ENCODE assay signal across 9 mouse cellular contexts in the genomic region with DNA sequence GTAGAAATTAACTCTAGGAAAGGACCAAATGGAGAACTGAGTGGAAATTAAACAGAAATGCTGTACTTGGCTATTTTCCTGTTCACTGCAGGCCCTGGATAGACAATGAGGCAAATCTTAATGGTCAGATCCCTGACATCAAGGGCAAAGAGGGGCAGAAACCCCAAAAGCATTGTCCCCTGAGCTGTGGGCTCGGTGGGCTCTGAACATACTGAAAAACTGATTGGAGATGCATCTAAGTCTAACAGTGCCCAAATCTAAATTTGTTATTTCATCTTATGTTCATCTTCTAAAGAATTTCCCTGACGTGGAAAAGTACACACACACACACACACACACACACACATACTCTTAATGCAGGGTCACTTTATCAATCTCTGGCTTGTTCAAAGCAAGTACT. TPM values are rescaled to one million over a fixed set of nuclear protein-coding genes. Genes with fewer than 3 reads are reported as not detected.
DNase-seq lines count a peak whose midpoint lies in the region; ATAC-seq and TF ChIP-seq lines count a peak whose summit lies in the region.
"Had no signal": no experiment of that assay in that cellular context is flagged by ENCODE, and none has a peak within 500 bp of the region (broad histone marks: within the 10 kb centered on the region; RNA-seq: fewer than 3 reads in every experiment).

No protein-coding gene starts in this region.

- no peak for TF ChIP-seq POLR2A in CH12.LX (IDR thresholded peaks at IDR 0.05; ENCODE audit: low read depth, low read length)

- H3K79me2 ChIP-seq in CH12.LX (replicated peaks; ENCODE audit: control insufficient read depth, extremely low read depth, insufficient read depth, poor library complexity, severe bottlenecking), result no peaks in the 10 kb centered on the region

- no peaks in the 10 kb centered on the region for H3K27me3 ChIP-seq in heart, embryonic 11.5 days (ENCODE audit: control insufficient read depth, insufficient read depth, low read length)
- peaks cover 48% of the 10 kb centered on the region for H3K27me3 ChIP-seq in CH12.LX (replicated peaks)
- H3K27me3 ChIP-seq in forebrain, embryonic 16.5 days (replicated peaks; ENCODE audit: control insufficient read depth, insufficient read depth, low read length), result no peaks in the 10 kb centered on the region
- peaks cover 33% of the 10 kb centered on the region for H3K27me3 ChIP-seq in liver, embryonic 13.5 days

- no peak overlapping the region for H3K9ac ChIP-seq in heart, embryonic 11.5 days (ENCODE audit: low read depth, low read length)
- H3K9ac ChIP-seq in CH12.LX (ENCODE audit: insufficient read depth, low read depth), result no peak overlapping the region
- peak overlapping the region; percentile 88 for H3K9ac ChIP-seq in forebrain, embryonic 16.5 days (replicated peaks; ENCODE audit: low read depth, low read length)
- H3K9ac ChIP-seq in liver, embryonic 13.5 days, result no peak overlapping the region

- dilution Hi-C loops in CH12.LX (cut with MboI; ENCODE audit: extremely low pct_ligation_motif_present, extremely low pct_unique_long_range_greater_than_20kb, low sequenced_read_pairs), result no loop called here

- TF ChIP-seq EP300 in CH12.LX (IDR thresholded peaks at IDR 0.05; ENCODE audit: low read length), result no peak

- no peak overlapping the region for H3K27ac ChIP-seq in heart, embryonic 11.5 days (ENCODE audit: low read depth, low read length)
- no peak overlapping the region for H3K27ac ChIP-seq in CH12.LX (ENCODE audit: insufficient read depth, low read depth)
- peak overlapping the region; percentile 96; the same call in 1 of the 2 replicates for H3K27ac ChIP-seq in forebrain, embryonic 16.5 days (ENCODE audit: low read length)
- no peak overlapping the region for H3K27ac ChIP-seq in liver, embryonic 13.5 days

- in situ Hi-C loops in CH12.LX (cut with MboI; ENCODE audit: low pct_ligation_motif_present, low pct_unique_long_range_greater_than_20kb, low sequenced_read_pairs), result no loop called here

- ATAC-seq in heart, embryonic 11.5 days (replicated peaks; ENCODE audit: insufficient number of reproducible peaks, low FRiP score, low TSS enrichment), result no peak
- no peak for ATAC-seq in forebrain, embryonic 16.5 days
- no peak for ATAC-seq in liver, embryonic 13.5 days (ENCODE audit: low read depth)

- 80% methylated on average over 2 of the region's 2 CpGs for WGBS in heart, embryonic 11.5 days (ENCODE audit: insufficient replicate concordance)
- WGBS in forebrain, embryonic 16.5 days, result 70% methylated on average over 2 of the region's 2 CpGs
- WGBS in liver, embryonic 13.5 days (ENCODE audit: insufficient replicate concordance), result 73% methylated on average over 2 of the region's 2 CpGs

- H3K4me1 ChIP-seq in heart, embryonic 11.5 days (ENCODE audit: control insufficient read depth, insufficient read depth, low read length), result no peaks in the 10 kb centered on the region; the same call in 1 of the 2 replicates
- H3K4me1 ChIP-seq in CH12.LX (ENCODE audit: control insufficient read depth in 1 of 2, insufficient read depth in 2 of 2), result peaks cover 0 to 7% of the 10 kb centered on the region in 2 experiments; a peak in 2 of 4 replicates
- peaks cover 27% of the 10 kb centered on the region for H3K4me1 ChIP-seq in forebrain, embryonic 16.5 days (replicated peaks; ENCODE audit: control insufficient read depth, insufficient read depth, low read length)
- H3K4me1 ChIP-seq in liver, embryonic 13.5 days (replicated peaks), result peaks cover 14% of the 10 kb centered on the region

- no peak for TF ChIP-seq RAD21 in CH12.LX (IDR thresholded peaks at IDR 0.05; ENCODE audit: low read depth, low read length)

- H3K4me3 ChIP-seq in heart, embryonic 11.5 days (ENCODE audit: low read depth, low read length), result peak overlapping the region; percentile 60
- no peak overlapping the region for H3K4me3 ChIP-seq in CH12.LX (replicated peaks in 1 of 3; ENCODE audit: low read depth in 2 of 3, low read length in 2 of 3, poor library complexity in 1 of 3)
- H3K4me3 ChIP-seq in forebrain, embryonic 16.5 days (replicated peaks; ENCODE audit: low read length), result peak overlapping the region; percentile 78
- H3K4me3 ChIP-seq in liver, embryonic 13.5 days (replicated peaks), result 0 out of 2 replicates have a peak overlapping the region, but pooled peaks have one; percentile 64

- H3K9me3 ChIP-seq in heart, embryonic 11.5 days (replicated peaks; ENCODE audit: control insufficient read depth, low read length), result no peaks in the 10 kb centered on the region
- peaks cover 7% of the 10 kb centered on the region for H3K9me3 ChIP-seq in CH12.LX (replicated peaks; ENCODE audit: low read length)
- H3K9me3 ChIP-seq in forebrain, embryonic 16.5 days (ENCODE audit: control insufficient read depth, low read length), result no peaks in the 10 kb centered on the region
- no peaks in the 10 kb centered on the region for H3K9me3 ChIP-seq in liver, embryonic 13.5 days (replicated peaks)

- no peak for TF ChIP-seq CTCF in CH12.LX (conservative IDR thresholded peaks at IDR 0.05 in 1 of 2, IDR thresholded peaks at IDR 0.05 in 1 of 2; ENCODE audit: low read depth in 2 of 2, low read length in 2 of 2)

- no peak for DNase-seq in heart, adult 11 months
- DNase-seq in CH12.LX (ENCODE audit: extremely low read depth) (no peak), MN1 (ENCODE audit: low spot score) (no peak)
- DNase-seq in liver, embryonic 13.5 days, result no peak
- DNase-seq in kidney, postnatal 36 days, result no peak
- DNase-seq in gastrocnemius, adult 18-20 months (ENCODE audit: low spot score), result no peak
- DNase-seq: kidney, postnatal 10 days had no signal

- peak overlapping the region; percentile 76 for H3K4me2 ChIP-seq in heart, embryonic 11.5 days
- H3K4me2 ChIP-seq in CH12.LX (ENCODE audit: insufficient read depth, low read depth, poor library complexity, severe bottlenecking), result peak overlapping the region; percentile 92; the same call in 1 of the 2 replicates
- H3K4me2 ChIP-seq in forebrain, embryonic 16.5 days (ENCODE audit: low read length), result peak overlapping the region; percentile 80
- peak overlapping the region; percentile 80 for H3K4me2 ChIP-seq in liver, embryonic 13.5 days

- H3K36me3 ChIP-seq in heart, embryonic 11.5 days (ENCODE audit: control insufficient read depth, insufficient read depth, low read length), result no peaks in the 10 kb centered on the region
- H3K36me3 ChIP-seq in CH12.LX (replicated peaks in 1 of 2; ENCODE audit: control insufficient read depth in 1 of 2, insufficient read depth in 1 of 2, low read length in 1 of 2), result no peaks in the 10 kb centered on the region
- H3K36me3 ChIP-seq in forebrain, embryonic 16.5 days (ENCODE audit: control insufficient read depth, insufficient read depth), result no peaks in the 10 kb centered on the region
- H3K36me3 ChIP-seq in liver, embryonic 13.5 days, result no peaks in the 10 kb centered on the region

TF ChIP-seq in CH12.LX, 34 proteins besides CTCF, POLR2A, EP300 and RAD21:
- TF ChIP-seq ZNF384 (IDR thresholded peaks at IDR 0.05; ENCODE audit: low read depth, low read length), result no peak
- TF ChIP-seq NRF1 (IDR thresholded peaks at IDR 0.05; ENCODE audit: low read depth, low read length), result no peak
- no peak for TF ChIP-seq PAX5 (IDR thresholded peaks at IDR 0.05; ENCODE audit: low read length)
- no peak for TF ChIP-seq ELF1 (IDR thresholded peaks at IDR 0.05; ENCODE audit: low read depth, low read length)

RNA-seq across cellular contexts. Expression of gene Apbb1, which starts 0.5 kb away (rescaled TPM):
- 43.5 and 49.7 TPM in 2 replicates for polyA plus RNA-seq in heart, embryonic 11.5 days (2014; fragmentation: Nextera tagmentation; extraction: Ambion mirVana)
- total RNA-seq in CH12.LX (2012; rRNA removed) (1.8 and 3.2 TPM in 2 replicates), CH12.LX (2014; rRNA removed) (1.2 and 3.3 TPM in 2 replicates)
- 1.1 and 2.1 TPM in 2 replicates for polyA plus RNA-seq in CH12.LX (2012; ENCODE audit: insufficient read length, low read depth)
- 249 and 300 TPM in 2 replicates for polyA plus RNA-seq in forebrain, embryonic 16.5 days (2015; fragmentation: Nextera tagmentation; extraction: Ambion mirVana)
- 4.1 TPM in 2 replicates for polyA plus RNA-seq in liver, embryonic 13.5 days (2015; fragmentation: Nextera tagmentation; extraction: Ambion mirVana)
- 1 to 10 TPM; 7.4 to 7.5 TPM for total RNA-seq in gastrocnemius, adult 18-20 months (2021)

RNA-seq across cellular contexts. Expression of gene Hpx, which starts 18.0 kb away (rescaled TPM):
- 0.76 and 1.4 TPM in 2 replicates for polyA plus RNA-seq in heart, embryonic 11.5 days (2014; fragmentation: Nextera tagmentation; extraction: Ambion mirVana)
- not detected in 2 replicates for total RNA-seq in CH12.LX (2012; rRNA removed)
- not detected in 2 replicates for total RNA-seq in CH12.LX (2014; rRNA removed)
- polyA plus RNA-seq in CH12.LX (2012; ENCODE audit: insufficient read length, low read depth), result not detected in 2 replicates
- 0.14 TPM in 1 of 2 replicates, not detected in the other for polyA plus RNA-seq in forebrain, embryonic 16.5 days (2015; fragmentation: Nextera tagmentation; extraction: Ambion mirVana)
- polyA plus RNA-seq in liver, embryonic 13.5 days (2015; fragmentation: Nextera tagmentation; extraction: Ambion mirVana), result 144 and 154 TPM in 2 replicates
- 1 to 10 TPM in 1 of 2 experiments, not detected in 1; 1.6 TPM for total RNA-seq in gastrocnemius, adult 18-20 months (2021)

RNA-seq across cellular contexts. Expression of gene Smpd1, which starts 27.8 kb away (rescaled TPM):
- 53.8 and 62.2 TPM in 2 replicates for polyA plus RNA-seq in heart, embryonic 11.5 days (2014; fragmentation: Nextera tagmentation; extraction: Ambion mirVana)
- 19.3 and 22.5 TPM in 2 replicates for total RNA-seq in CH12.LX (2012; rRNA removed)
- total RNA-seq in CH12.LX (2014; rRNA removed), result 13.7 and 16.9 TPM in 2 replicates
- 13.7 and 17.9 TPM in 2 replicates for polyA plus RNA-seq in CH12.LX (2012; ENCODE audit: insufficient read length, low read depth)
- 69.2 and 74.2 TPM in 2 replicates for polyA plus RNA-seq in forebrain, embryonic 16.5 days (2015; fragmentation: Nextera tagmentation; extraction: Ambion mirVana)
- 22.8 and 25.6 TPM in 2 replicates for polyA plus RNA-seq in liver, embryonic 13.5 days (2015; fragmentation: Nextera tagmentation; extraction: Ambion mirVana)
- 10 to 100 TPM; 49.7 to 53.4 TPM for total RNA-seq in gastrocnemius, adult 18-20 months (2021)

RNA-seq across cellular contexts. Expression of gene Trim3, which starts 51.4 kb away (rescaled TPM):
- polyA plus RNA-seq in heart, embryonic 11.5 days (2014; fragmentation: Nextera tagmentation; extraction: Ambion mirVana), result 20.2 and 23.7 TPM in 2 replicates
- total RNA-seq in CH12.LX (2012; rRNA removed), result 3.5 and 4.7 TPM in 2 replicates
- total RNA-seq in CH12.LX (2014; rRNA removed), result 2.2 TPM in 2 replicates
- 3.5 and 4.6 TPM in 2 replicates for polyA plus RNA-seq in CH12.LX (2012; ENCODE audit: insufficient read length, low read depth)
- polyA plus RNA-seq in forebrain, embryonic 16.5 days (2015; fragmentation: Nextera tagmentation; extraction: Ambion mirVana), result 77.5 and 95.0 TPM in 2 replicates
- polyA plus RNA-seq in liver, embryonic 13.5 days (2015; fragmentation: Nextera tagmentation; extraction: Ambion mirVana), result 3.7 and 3.8 TPM in 2 replicates
- 10 to 100 TPM; 12.6 to 13.8 TPM for total RNA-seq in gastrocnemius, adult 18-20 months (2021)

RNA-seq across cellular contexts. Expression of gene Timm10b, which starts 57.9 kb away (rescaled TPM):
- 151 and 160 TPM in 2 replicates for polyA plus RNA-seq in heart, embryonic 11.5 days (2014; fragmentation: Nextera tagmentation; extraction: Ambion mirVana)
- total RNA-seq in CH12.LX (2012; rRNA removed), result 103 and 115 TPM in 2 replicates
- 86.2 and 94.9 TPM in 2 replicates for total RNA-seq in CH12.LX (2014; rRNA removed)
- polyA plus RNA-seq in CH12.LX (2012; ENCODE audit: insufficient read length, low read depth), result 89.6 and 99.3 TPM in 2 replicates
- polyA plus RNA-seq in forebrain, embryonic 16.5 days (2015; fragmentation: Nextera tagmentation; extraction: Ambion mirVana), result 124 and 125 TPM in 2 replicates
- 131 and 135 TPM in 2 replicates for polyA plus RNA-seq in liver, embryonic 13.5 days (2015; fragmentation: Nextera tagmentation; extraction: Ambion mirVana)
- 10 to 100 TPM; 58.3 to 59.7 TPM for total RNA-seq in gastrocnemius, adult 18-20 months (2021)

Comparison
In these comparisons a context has a peak if more than half of its experiments do, and no peak if none do; other contexts are left out.
1. H3K4me3 ChIP-seq: peak in heart, embryonic 11.5 days (single experiment), forebrain, embryonic 16.5 days (single experiment) and liver, embryonic 13.5 days (single experiment); none in CH12.LX (0 of 3).
2. RNA of gene Hpx, which starts 18.0 kb away (polyA plus RNA-seq): 144 to 154 TPM in liver, embryonic 13.5 days; 0.76 to 1.4 TPM in heart, embryonic 11.5 days, 0.14 TPM in forebrain, embryonic 16.5 days and not detected in CH12.LX; every median in the first group is over 10 times any median in the second.
3. Peak in every context shown above with its lines, with median percentiles within 50 percentile points of each other: H3K4me2 ChIP-seq.